Mouse (Mus musculus): ENCODE data around the gene Dupd1. TPM values are rescaled to one million over a fixed set of nuclear protein-coding genes. Genes with fewer than 3 reads are reported as not detected.

Dupd1 gene
- polyA plus RNA-seq, 1 experiment from 2014 or later: not detected

DNA sequence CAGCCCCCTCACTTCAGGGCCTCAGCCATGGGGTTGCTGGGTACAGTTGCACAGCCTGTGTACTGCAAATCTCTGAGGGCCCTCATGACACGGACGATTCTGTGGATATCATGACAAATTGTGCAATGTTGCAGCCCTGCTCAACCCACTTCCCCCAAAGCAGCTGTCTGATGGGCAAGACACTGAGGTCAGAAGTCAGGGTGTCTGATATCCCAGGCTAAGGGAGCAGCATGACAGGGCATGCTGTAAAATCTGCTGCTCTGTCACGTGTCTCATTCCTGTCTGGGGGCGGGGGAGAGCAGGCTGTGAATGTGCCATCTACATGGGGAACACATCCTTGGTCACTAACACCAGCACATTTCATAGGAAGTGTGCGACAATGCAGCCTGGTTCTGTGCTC is 30.8 kb upstream of the Dupd1 start:
- no peak overlapping the region for H3K27ac ChIP-seq (replicated peaks)
- no peak for ATAC-seq (ENCODE audit: low FRiP score, low read depth)
- H3K4me3 ChIP-seq: no peak overlapping the region
- peaks cover 7% of the 10 kb centered on the region; the same call in 1 of the 2 replicates for H3K27me3 ChIP-seq
- no peaks in the 10 kb centered on the region for H3K4me1 ChIP-seq
- H3K9me3 ChIP-seq: no peaks in the 10 kb centered on the region
- H3K9ac ChIP-seq (replicated peaks): no peak overlapping the region
- no peaks in the 10 kb centered on the region for H3K36me3 ChIP-seq
- H3K4me2 ChIP-seq (replicated peaks): no peak overlapping the region
- WGBS: 80% methylated on average over 5 of the region's 5 CpGs

DNA sequence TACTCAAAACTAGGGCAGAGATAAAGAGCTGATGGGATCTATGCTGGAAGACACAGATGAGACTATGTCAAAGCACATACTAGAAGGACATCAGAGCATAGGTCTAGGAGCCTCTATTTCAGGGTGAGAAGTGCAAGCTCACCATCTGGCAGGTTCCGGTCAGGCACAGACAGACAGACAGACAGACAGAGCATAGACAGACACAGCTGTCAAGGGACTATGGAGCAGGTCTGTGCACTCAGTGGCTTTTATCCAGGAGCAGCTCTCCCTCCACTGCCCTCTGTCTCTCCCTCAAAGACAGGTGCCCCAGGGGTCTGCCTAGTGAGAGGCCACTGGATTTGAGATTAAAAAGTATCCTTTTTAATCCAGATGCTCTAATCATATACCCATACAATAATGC is 29.8 kb upstream of the Dupd1 start:
- 92% methylated on average over 1 of the region's 1 CpGs for WGBS
- H3K27me3 ChIP-seq: peaks cover 7% of the 10 kb centered on the region; the same call in 1 of the 2 replicates
- no peak overlapping the region for H3K27ac ChIP-seq (replicated peaks)
- H3K9ac ChIP-seq (replicated peaks): no peak overlapping the region
- no peaks in the 10 kb centered on the region for H3K9me3 ChIP-seq
- no peak overlapping the region for H3K4me3 ChIP-seq
- no peak overlapping the region for H3K4me2 ChIP-seq (replicated peaks)
- H3K36me3 ChIP-seq: no peaks in the 10 kb centered on the region
- no peaks in the 10 kb centered on the region for H3K4me1 ChIP-seq
- no peak for ATAC-seq (ENCODE audit: low FRiP score, low read depth)

DNA sequence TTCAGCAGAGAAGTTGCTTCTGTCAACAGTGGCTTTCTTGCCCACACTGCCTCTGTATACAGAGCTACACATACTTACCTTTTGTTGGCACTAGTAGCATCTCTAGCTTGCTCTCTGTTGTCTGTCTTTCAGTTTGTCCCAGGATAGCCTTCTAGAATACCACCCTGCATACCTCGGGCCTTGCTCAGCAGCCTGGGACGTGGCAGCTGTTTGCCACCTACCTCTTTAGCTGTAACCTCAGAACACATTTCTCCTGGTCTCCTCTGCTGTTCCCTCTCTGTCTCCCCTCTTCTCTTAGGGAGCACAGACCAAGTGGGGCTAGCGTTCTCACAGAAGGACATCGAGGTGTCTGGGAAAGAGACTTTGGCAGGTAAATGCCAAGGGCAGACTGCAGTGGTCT is 28.1 kb upstream of the Dupd1 start:
- no peaks in the 10 kb centered on the region for H3K36me3 ChIP-seq
- H3K27ac ChIP-seq (replicated peaks): no peak overlapping the region
- no peak overlapping the region for H3K4me2 ChIP-seq (replicated peaks)
- H3K4me1 ChIP-seq: no peaks in the 10 kb centered on the region
- WGBS: 93% methylated on average over 4 of the region's 4 CpGs
- no peak for ATAC-seq (ENCODE audit: low FRiP score, low read depth)
- peaks cover 7% of the 10 kb centered on the region; the same call in 1 of the 2 replicates for H3K27me3 ChIP-seq
- no peak overlapping the region for H3K4me3 ChIP-seq
- H3K9me3 ChIP-seq: no peaks in the 10 kb centered on the region
- no peak overlapping the region for H3K9ac ChIP-seq (replicated peaks)

DNA sequence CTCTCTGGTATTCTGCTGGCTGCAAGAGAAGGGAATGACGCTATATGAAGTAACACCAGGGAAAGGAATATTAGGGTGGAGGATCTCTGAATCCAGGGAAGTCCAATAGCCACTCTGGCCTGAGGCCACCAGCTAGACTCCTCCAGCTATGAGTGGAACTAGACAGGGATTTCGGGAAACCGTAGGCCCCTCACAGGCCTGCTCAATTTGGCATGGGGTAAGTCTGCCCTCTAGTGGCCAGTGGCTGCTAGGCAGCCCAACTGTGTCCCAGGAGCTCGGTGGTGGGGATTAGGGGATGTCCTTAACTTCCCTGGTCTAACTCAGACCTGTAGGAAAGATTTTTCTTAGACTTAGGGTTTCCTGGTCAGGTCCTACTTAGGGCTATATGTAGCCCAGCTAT is 27.4 kb upstream of the Dupd1 start:
- Histone ChIP-seq H3K4me3 (no peak overlapping the region), H3K4me1 (no peaks in the 10 kb centered on the region), H3K27ac (replicated peaks) (no peak overlapping the region), H3K27me3 (peaks cover 7% of the 10 kb centered on the region; the same call in 1 of the 2 replicates), H3K36me3 (no peaks in the 10 kb centered on the region), H3K9me3 (no peaks in the 10 kb centered on the region), H3K9ac (replicated peaks) (no peak overlapping the region), H3K4me2 (replicated peaks) (no peak overlapping the region)
- 11% methylated on average over 4 of the region's 4 CpGs for WGBS
- ATAC-seq (ENCODE audit: low FRiP score, low read depth): peak; percentile 82

DNA sequence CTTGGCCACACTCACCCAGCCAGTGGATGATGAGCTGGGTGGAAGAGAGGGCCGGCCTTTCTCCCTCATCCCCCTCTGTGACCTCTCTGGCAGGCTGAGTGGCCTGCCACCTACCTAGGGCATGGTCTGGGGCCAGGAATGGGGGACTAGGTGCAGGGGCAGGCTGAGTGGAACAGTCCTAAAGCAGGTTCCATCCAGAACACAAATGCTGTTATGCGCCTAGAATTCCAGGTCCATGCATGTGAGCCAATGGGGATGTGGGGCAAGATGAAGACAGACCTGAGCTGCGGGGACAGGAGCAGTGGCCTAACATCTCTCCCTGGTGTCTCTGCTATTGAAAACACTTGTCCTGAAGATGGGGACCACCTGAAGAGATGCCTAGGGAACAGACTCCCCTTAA is 26.9 kb upstream of the Dupd1 start:
- H3K27me3 ChIP-seq: peaks cover 7% of the 10 kb centered on the region; the same call in 1 of the 2 replicates
- H3K4me3 ChIP-seq: no peak overlapping the region
- 92% methylated on average over 3 of the region's 3 CpGs for WGBS
- H3K27ac ChIP-seq (replicated peaks): no peak overlapping the region
- H3K9me3 ChIP-seq: no peaks in the 10 kb centered on the region
- H3K9ac ChIP-seq (replicated peaks): no peak overlapping the region
- no peak overlapping the region for H3K4me2 ChIP-seq (replicated peaks)
- no peaks in the 10 kb centered on the region for H3K4me1 ChIP-seq
- no peaks in the 10 kb centered on the region for H3K36me3 ChIP-seq
- no peak for ATAC-seq (ENCODE audit: low FRiP score, low read depth)

DNA sequence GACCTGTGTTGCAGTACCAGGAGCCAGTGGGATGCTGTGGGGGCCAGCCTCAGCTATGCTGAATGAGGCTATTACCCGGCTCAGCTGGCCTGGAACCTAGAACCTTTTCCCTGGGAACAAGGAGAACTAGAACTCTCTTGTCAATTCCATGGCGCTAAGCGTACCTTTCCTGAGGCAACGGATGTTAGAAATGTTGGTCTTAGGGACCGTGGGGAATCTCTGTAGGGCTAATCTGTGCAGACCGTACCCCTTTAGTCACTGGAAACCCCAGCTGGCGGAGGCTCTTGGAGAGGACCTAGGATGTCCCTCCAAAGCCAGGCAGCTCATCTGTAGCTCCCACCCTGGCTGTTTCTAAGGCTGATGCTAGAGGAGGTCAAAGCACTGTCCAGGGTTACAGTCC is 26.0 kb upstream of the Dupd1 start:
- H3K4me3 ChIP-seq: no peak overlapping the region
- H3K27ac ChIP-seq (replicated peaks): no peak overlapping the region
- H3K4me1 ChIP-seq: no peaks in the 10 kb centered on the region
- no peak for ATAC-seq (ENCODE audit: low FRiP score, low read depth)
- H3K9me3 ChIP-seq: no peaks in the 10 kb centered on the region
- WGBS: 95% methylated on average over 7 of the region's 7 CpGs
- H3K27me3 ChIP-seq: peaks cover 7% of the 10 kb centered on the region; the same call in 1 of the 2 replicates
- no peak overlapping the region; the same call in 1 of the 2 replicates for H3K9ac ChIP-seq (replicated peaks)
- no peaks in the 10 kb centered on the region for H3K36me3 ChIP-seq
- no peak overlapping the region for H3K4me2 ChIP-seq (replicated peaks)

DNA sequence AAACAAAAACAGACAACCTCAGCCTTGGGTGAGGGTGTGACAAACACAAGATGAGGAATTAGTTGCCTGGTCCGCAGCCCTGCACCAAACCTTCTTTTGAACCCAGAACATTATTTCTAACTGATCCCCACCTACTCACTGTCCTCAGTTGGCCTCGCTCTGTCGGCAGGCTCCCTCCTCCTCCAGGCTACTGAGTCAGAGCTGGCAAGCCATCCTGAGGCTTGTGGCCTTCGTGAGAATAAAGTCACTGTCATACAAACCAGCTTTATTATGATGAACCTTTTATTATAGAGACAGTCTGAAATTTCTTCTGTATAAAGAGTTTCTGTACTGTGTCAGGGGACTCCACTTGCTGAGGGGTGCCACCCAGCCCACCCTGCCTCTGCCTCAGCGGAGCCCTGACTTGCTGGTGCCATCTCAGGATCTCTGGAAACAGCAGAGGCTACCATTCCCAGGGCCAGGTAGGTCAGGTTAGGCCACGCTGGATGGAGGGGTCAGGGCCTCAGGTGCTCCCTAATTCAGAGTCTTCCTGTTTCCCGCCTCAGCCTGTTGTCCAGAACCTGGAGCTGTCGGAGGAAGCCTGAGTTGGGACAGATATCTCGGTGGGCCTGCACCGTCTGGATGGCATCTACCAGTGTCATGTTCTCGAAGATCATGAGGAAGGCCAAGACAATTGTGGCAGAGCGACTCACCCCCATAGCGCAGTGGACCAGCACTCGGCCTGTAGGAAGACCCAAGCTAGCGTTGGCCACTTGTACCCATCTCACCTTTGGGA is 18.9 kb upstream of the Dupd1 start:
- no peak for ATAC-seq (ENCODE audit: low FRiP score, low read depth)
- WGBS: 95% methylated on average over 15 of the region's 15 CpGs
- H3K4me3 ChIP-seq: no peak overlapping the region
- 0 out of 2 replicates have a peak, but pooled peaks cover 4% of the 10 kb centered on the region for H3K9me3 ChIP-seq
- H3K9ac ChIP-seq (replicated peaks): no peak overlapping the region
- H3K27me3 ChIP-seq: no peaks in the 10 kb centered on the region
- no peaks in the 10 kb centered on the region for H3K4me1 ChIP-seq
- H3K36me3 ChIP-seq: no peaks in the 10 kb centered on the region
- H3K27ac ChIP-seq (replicated peaks): no peak overlapping the region
- no peak overlapping the region for H3K4me2 ChIP-seq (replicated peaks)

DNA sequence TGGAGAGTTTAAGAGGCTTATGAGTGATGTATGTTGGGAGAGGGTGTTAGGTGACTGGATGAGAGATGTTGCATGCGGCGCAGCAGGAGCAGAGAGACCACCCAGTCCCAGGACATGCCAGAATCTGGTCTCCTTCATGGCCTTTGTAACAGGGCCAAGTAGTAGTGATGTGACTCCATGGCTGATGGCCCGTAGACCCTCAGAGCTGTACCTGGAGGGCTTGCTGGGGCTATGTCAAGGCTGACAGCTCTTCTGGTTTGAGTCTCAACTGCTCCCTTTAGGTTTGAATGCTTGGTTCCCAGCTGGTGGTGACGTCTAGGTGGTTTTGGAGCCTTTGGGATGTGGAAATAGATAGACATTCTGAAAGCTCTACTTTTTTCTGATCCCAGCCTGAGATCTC is 15.6 kb upstream of the Dupd1 start:
- WGBS: 96% methylated on average over 4 of the region's 4 CpGs

DNA sequence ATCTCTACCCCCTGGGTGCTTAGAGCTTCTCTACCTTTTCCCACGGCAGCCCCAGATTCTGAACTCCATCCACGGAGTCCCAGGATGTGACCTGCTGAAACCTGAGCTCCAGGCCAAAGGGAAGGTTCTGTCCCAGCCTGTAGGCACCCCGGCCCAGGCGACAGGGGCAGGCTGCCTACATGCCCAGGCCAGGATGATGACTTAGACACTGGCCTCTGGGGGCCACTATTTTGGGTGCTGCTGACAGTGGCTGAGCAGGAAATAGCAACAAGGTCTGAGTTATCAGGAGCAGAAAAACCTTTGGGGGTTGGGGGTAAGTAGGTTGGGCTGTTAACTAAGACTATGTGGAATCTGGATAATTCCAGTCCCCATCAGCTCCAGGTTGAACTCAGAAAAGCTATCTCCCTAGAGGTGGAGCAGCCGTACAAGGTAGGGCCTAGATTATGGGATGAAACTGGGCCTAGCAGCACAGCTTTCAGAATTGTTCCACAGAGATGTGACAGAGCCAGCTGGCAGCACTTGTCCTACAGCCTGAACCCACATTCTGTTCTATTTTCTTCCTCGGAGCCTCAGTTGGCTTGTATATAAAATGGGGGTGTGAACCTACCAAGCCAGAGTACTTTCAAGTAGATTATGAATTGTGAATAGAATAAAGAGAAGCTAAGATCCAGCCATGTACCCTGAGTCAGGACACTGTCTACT is 14.8 kb upstream of the Dupd1 start:
- WGBS: 88% methylated on average over 6 of the region's 6 CpGs

More for the DNA sequence above, 15.6 kb upstream of the Dupd1 start:
- Histone ChIP-seq H3K27me3 (peaks cover 9% of the 10 kb centered on the region; the same call in 1 of the 2 replicates), H3K9me3 (0 out of 2 replicates have a peak, but pooled peaks cover 4% of the 10 kb centered on the region), H3K4me1 (no peaks in the 10 kb centered on the region), H3K27ac (replicated peaks) (no peak overlapping the region), H3K36me3 (no peaks in the 10 kb centered on the region), H3K4me3 (no peak overlapping the region), H3K9ac (replicated peaks) (no peak overlapping the region), H3K4me2 (replicated peaks) (no peak overlapping the region)
- no peak for ATAC-seq (ENCODE audit: low FRiP score, low read depth)

DNA sequence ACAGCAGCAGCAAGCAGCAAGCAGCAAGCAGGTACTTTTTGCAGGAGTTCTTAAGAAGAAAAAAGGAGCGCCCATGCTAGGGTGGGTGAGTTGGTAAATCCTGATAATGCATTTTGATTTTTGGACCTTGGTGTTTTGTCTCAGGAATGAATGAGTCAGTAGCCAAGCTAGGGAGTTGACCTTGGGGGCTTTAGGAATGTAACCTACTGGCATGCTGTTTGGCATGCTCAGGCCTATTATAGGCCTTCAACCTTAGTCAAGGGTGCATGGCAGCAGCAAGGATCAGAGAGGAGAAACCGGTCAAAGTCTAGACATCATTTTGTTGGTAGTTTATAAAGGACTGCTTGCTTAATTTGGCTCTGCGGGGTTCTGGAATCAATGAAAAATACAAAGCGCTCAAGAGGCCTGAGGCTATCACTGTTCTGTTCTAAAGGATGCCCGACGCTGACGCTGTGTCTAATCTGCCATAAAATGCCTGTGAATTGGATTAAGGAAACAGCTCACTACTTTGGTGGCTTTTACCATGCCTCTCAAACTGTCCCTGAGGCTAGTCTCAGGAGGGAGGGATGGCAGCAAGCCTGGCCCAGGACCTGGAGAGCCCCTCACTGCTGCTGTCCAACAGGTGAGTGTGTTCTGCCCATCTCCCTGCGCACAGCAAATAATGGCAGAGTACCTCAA is 7.8 kb upstream of the Dupd1 start:
- H3K36me3 ChIP-seq: no peaks in the 10 kb centered on the region
- H3K9ac ChIP-seq (replicated peaks): no peak overlapping the region
- peaks cover 15% of the 10 kb centered on the region for H3K4me1 ChIP-seq
- no peak overlapping the region for H3K4me3 ChIP-seq
- 0 out of 2 replicates have a peak, but pooled peaks cover 5% of the 10 kb centered on the region for H3K9me3 ChIP-seq
- no peak overlapping the region for H3K27ac ChIP-seq (replicated peaks)
- no peak for ATAC-seq (ENCODE audit: low FRiP score, low read depth)
- WGBS: 39% methylated on average over 8 of the region's 8 CpGs
- H3K4me2 ChIP-seq (replicated peaks): no peak overlapping the region
- peaks cover 31% of the 10 kb centered on the region for H3K27me3 ChIP-seq

More for the DNA sequence above, 14.8 kb upstream of the Dupd1 start:
- Histone ChIP-seq H3K27me3 (peaks cover 17% of the 10 kb centered on the region), H3K9me3 (0 out of 2 replicates have a peak, but pooled peaks cover 4% of the 10 kb centered on the region), H3K9ac (replicated peaks) (no peak overlapping the region), H3K4me1 (no peaks in the 10 kb centered on the region), H3K27ac (replicated peaks) (no peak overlapping the region), H3K4me3 (no peak overlapping the region), H3K36me3 (no peaks in the 10 kb centered on the region), H3K4me2 (replicated peaks) (no peak overlapping the region)
- ATAC-seq (ENCODE audit: low FRiP score, low read depth): no peak

DNA sequence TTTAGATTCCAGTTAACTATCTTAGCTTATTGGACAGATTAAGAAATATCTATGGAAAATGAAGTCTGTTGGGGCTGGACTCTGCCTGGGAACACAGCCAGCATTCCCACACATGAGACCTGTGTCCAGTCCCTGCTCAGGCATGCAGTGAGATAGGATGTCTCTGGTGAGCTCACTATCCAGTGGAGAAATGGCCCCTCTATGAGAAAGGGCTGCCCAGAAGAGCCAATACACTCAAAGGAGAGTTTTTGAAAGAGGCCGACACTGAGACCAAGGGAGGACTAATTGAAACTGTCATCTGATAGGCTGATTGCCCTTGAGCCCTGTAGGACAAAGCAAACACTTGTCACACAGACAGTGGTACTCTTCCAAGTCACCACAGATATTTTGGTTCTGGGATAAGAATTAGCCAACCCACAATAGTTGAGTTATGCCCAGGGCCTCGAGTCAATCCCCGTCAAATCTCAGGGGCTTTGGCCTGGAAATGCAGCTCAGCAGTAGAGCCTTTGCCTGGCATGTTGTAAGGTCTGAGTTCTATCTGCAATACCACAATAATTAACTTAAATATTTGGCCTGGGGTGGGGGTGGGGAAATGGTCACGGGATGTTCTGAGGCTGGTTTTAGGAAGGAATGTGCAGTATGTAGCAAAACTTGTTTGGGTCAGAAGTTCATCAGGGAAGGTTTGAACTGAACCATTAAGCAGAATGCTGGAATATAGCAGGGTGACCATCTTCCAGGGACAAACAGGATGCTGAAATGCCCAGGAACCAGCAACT is 6.2 kb upstream of the Dupd1 start:
- peaks cover 15% of the 10 kb centered on the region for H3K4me1 ChIP-seq
- H3K27ac ChIP-seq (replicated peaks): no peak overlapping the region
- no peak overlapping the region for H3K4me2 ChIP-seq (replicated peaks)
- H3K27me3 ChIP-seq: peaks cover 28% of the 10 kb centered on the region
- H3K9me3 ChIP-seq: 0 out of 2 replicates have a peak, but pooled peaks cover 5% of the 10 kb centered on the region
- WGBS: 75% methylated on average over 4 of the region's 4 CpGs
- no peak overlapping the region for H3K9ac ChIP-seq (replicated peaks)
- H3K4me3 ChIP-seq: no peak overlapping the region
- no peak for ATAC-seq (ENCODE audit: low FRiP score, low read depth)
- H3K36me3 ChIP-seq: no peaks in the 10 kb centered on the region

Measured in midbrain, embryonic 12.5 days (tissue).